Mouse (Mus musculus) ES-E14 (cell line): ENCODE data around the gene AB124611.

Source experiments
- CHD2 ChIP-seq: IDR thresholded peaks from 2 replicates; pipeline ENCODE4 v1.6.1; 2014; ENCODE audit warnings: mild to moderate bottlenecking, low read depth, low read length, inconsistent platforms
- HCFC1 ChIP-seq: IDR thresholded peaks from 2 replicates; pipeline ENCODE4 v1.6.1; 2012; ENCODE audit warnings: low read length, inconsistent platforms, borderline replicate concordance; ENCODE audit not compliant: insufficient read depth
- MAFK ChIP-seq: IDR thresholded peaks from 2 replicates; pipeline ENCODE4 v1.6.1; 2014; ENCODE audit warnings: mild to moderate bottlenecking, low read depth, low read length, inconsistent platforms; ENCODE audit not compliant: insufficient read depth
- ZC3H11A ChIP-seq: IDR thresholded peaks from 2 replicates; pipeline ENCODE4 v1.6.1; 2012; ENCODE audit warnings: low read depth, mild to moderate bottlenecking, inconsistent platforms, low read length, borderline replicate concordance
- ZNF384 ChIP-seq: IDR thresholded peaks from 2 replicates; pipeline ENCODE4 v1.6.1; 2012; ENCODE audit warnings: low read depth, low read length, inconsistent platforms

- TF ChIP-seq MAFK (no peak), CHD2 (no peak), ZNF384 (no peak), ZC3H11A (no peak), HCFC1 (no peak)
These were observed 14.9 kb upstream of the AB124611 start for GRCm38 (mm10) chr9:21511052-21511451.
